Mouse (Mus musculus) kidney, postnatal 14 days (tissue): ENCODE measurements at regions not wholly inside any gene's neighbourhood (a gene's known extent, or its start where the extent isn't known, plus 50 kb on each side); places are given as distances from the start of the nearest gene placed in this dataset.

Experiments
- DNase-seq: peaks from one replicate; pipeline ENCODE4 v3.0.0; 2022; ENCODE audit warnings: mixed read lengths

DNA sequence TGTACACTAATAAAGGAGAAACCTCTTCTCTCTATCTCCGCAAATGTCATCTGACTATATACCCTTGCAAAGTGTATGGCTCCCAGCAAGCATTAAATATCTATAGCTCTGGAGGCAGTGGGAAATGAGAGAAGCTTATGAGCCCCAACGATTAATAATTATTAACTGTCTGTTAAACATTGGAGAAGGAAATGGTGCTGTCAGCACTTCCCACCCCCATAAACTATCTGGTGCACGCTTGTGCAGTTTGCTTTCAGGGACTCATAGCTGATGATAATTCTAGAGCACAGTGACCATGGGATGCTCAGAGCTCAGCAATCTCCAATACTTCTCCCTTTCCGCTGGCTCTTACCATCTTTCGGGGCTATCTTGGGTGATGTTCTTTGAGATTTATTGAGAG lies 541.2 kb downstream of the Grxcr1 start:
- DNase-seq, result peak; percentile 3

DNA sequence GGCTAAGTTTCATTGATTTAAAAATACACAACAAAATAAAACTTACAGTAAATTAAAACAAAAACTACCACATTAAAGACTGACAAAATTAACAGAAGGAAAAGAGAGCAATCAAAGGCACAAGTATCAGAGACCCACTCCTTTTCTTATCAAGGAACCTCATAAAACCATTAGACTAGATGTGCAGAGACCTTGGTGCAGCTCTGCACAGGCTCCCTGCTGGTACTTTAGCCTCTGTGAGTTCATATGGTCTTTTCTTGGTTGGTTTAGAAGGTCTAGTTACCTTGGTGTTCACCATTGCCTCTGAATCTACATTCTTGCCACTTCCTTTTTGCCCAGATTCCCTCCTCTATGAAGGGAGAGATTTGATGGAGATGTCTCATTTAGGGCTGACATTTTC lies 544.2 kb downstream of the Grxcr1 start:
- no peak for DNase-seq

GRCm38 (mm10) chr5:68578496-68578895 lies 546.9 kb downstream of the Grxcr1 start:
- no peak for DNase-seq

DNA sequence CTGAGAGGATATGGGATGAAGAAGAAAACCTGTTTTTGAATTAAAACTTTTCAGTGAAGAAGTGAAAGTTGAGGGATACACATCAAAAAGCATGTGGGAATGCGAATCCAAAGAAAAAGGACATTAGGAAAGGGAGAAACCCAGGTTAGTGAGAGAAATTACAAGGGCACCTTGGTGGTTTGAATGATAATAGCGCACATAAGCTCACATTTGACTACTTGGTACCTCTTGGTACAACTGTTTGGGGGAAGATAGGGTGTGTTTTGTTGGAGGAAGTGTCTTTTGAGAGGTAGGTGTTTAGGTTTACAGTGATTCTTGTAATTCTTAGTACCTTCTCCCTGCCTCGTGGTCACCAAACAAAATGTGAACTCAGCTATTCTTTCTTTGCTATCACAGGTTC lies 560.8 kb downstream of the Grxcr1 start:
- no peak for DNase-seq

DNA sequence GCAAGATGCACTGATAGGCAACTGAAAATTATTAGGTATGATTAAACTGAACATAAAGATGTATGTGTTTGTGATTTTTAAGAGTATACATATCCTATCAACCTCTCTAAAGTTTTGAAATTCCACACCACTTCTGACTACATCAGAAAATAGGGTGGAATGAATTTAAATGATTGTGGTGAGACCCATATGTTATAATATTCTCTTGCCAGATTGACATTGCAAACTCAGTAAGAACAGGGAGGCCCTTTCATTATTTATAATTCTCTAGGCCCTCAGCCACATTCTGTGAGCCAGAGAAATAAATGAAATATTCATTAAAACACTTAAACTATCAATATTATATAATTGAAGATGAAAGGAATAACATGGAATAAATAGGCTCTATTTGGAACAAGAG lies 586.8 kb downstream of the Grxcr1 start:
- no peak for DNase-seq

DNA sequence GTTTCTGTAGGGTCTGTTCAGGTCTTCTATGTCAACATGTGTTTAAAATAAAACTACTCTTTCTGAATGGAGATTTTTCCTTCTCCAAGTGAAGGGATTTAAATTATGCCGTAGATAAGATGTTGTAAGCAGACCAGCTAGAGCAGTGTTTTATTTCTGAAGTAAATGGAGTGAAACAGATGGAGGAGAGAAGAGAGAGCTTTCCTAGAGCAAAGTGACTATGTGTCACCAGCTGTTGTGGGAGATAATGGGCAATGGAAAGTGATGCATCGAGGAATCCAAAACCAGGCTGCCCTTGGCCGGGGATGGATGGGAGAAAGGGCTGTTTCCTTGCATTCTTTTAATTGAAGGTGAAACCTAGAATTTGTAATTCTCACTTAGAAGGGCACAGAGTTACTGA lies 603.8 kb downstream of the Grxcr1 start:
- no peak for DNase-seq

- DNase-seq, result no peak
These were observed 641.2 kb downstream of the Grxcr1 start for GRCm38 (mm10) chr5:68672834-68673233.

GRCm38 (mm10) chr5:68701342-68701741 lies 640.1 kb downstream of the Kctd8 start:
- no peak for DNase-seq

- no peak for DNase-seq
These were observed 635.9 kb downstream of the Kctd8 start for GRCm38 (mm10) chr5:68705411-68706080.

DNA sequence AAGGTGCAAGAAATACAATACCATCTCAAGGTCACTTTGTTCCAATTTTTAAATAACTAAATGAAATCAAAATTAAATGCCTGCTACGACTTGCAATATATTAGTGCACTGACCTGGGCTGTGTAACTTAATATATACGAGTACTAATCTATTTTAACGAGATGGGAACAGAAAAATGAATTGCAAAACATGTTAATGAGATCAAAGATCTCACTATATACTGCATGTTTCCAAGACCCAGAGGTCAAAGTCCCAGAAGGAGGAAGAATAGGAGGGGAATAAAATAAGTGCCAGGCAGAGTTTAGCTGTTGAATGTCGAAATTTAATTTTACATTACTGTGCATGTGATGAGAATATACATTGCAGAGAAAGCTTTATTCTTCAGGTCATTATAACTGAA lies 614.7 kb downstream of the Kctd8 start:
- DNase-seq, result no peak

- no peak for DNase-seq
These were observed 606.3 kb downstream of the Kctd8 start for GRCm38 (mm10) chr5:68735186-68735585.

DNA sequence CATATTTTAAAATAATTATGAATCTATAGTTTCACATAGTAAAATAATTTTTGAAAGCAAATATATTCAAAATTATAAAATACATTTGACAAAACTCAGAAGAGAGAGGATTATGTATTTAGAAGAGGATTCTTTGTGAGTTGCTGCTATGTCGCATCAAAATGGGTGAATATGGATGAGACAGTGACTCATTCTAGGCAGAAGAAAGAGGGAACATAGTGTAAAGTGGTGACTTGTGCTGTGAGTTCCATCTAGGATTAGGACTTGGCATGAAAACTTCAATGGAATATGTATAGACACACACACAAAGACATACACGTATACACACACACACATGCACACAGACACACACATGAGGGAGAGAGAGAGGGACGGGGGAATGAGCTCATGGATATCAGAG lies 591.0 kb downstream of the Kctd8 start:
- no peak for DNase-seq

GRCm38 (mm10) chr5:68753025-68753424 lies 588.5 kb downstream of the Kctd8 start:
- DNase-seq, result no peak
